Mouse (Mus musculus) brain, embryonic 14.5 days (tissue): ENCODE data around the gene H2-Eb1.

Experiments used
- CTCF ChIP-seq: fragments of 200-500 bp; IDR thresholded peaks from 2 replicates; pipeline ENCODE4 v1.5.1; 2012; ENCODE audit warnings: inconsistent platforms, mild to moderate bottlenecking, moderate library complexity, borderline replicate concordance; ENCODE audit not compliant: insufficient read depth, insufficient read length; ENCODE audit errors: extremely low read depth
- POLR2A ChIP-seq: fragments of 200-500 bp; IDR thresholded peaks from 2 replicates; pipeline ENCODE4 v1.6.1; 2012; ENCODE audit warnings: mild to moderate bottlenecking, inconsistent platforms, borderline replicate concordance; ENCODE audit not compliant: poor library complexity, insufficient read depth, insufficient read length, severe bottlenecking; ENCODE audit errors: extremely low read depth

GRCm38 (mm10) chr17:34309225-34309624 lies 3.6 kb downstream of the H2-Eb1 start:
- TF ChIP-seq POLR2A (no peak), CTCF (no peak)
